Mouse (Mus musculus): ENCODE measurements around the gene Pofut1.

GRCm38 (mm10) chr2:153298460-153298859 lies 57.1 kb downstream of the Pofut1 start:
- TF ChIP-seq CTCF (IDR thresholded peaks at IDR 0.05; ENCODE audit: low read depth, low read length) (no peak), POLR2A (IDR thresholded peaks at IDR 0.05; ENCODE audit: extremely low read depth, insufficient read depth, low read length) (no peak)

Data from liver, adult 2 months (tissue).